Mouse (Mus musculus) embryonic facial prominence, embryonic 12.5 days (tissue): ENCODE data around the gene Tjp3. TPM values are rescaled to one million over a fixed set of nuclear protein-coding genes. Genes with fewer than 3 reads are reported as not detected.

Experiments used
- microRNA-seq: library from miRNA; unstranded; fragments of <30 nt; microRNA quantifications from one replicate; pipeline ENCODE4, GENCODE M21; 2017
- polyA plus RNA-seq: library from polyadenylated mRNA; unstranded; fragments of >200 nt; fragmentation: Nextera tagmentation; extraction: Ambion mirVana; gene quantifications from 2 replicates; pipeline ENCODE4 v1.2.1, GENCODE M21; 2016

Gene Tjp3
- polyA plus RNA-seq, 1 experiment from 2014 or later: 6.4 TPM

Small RNA genes within 50 kb of the gene (microRNA-seq; reads per million reads assigned to microRNA genes)
- 9.1 reads per million, percentile 25 among the genes with 10 or more reads in this experiment for gene Mir3057

Other genes starting within 250 kb of the Tjp3 start
- 242 and 251 TPM in 2 replicates for gene Sgta, start 231.4 kb downstream of the Tjp3 start, polyA plus RNA-seq
- 68.2 and 71.3 TPM in 2 replicates for gene Thop1, start 221.5 kb downstream of the Tjp3 start, polyA plus RNA-seq
- 0.31 and 0.69 TPM in 2 replicates for gene Creb3l3, start 192.7 kb downstream of the Tjp3 start, polyA plus RNA-seq
- gene Map2k2, start 185.7 kb downstream of the Tjp3 start, polyA plus RNA-seq: 230 and 238 TPM in 2 replicates
- gene Zbtb7a, start 156.4 kb downstream of the Tjp3 start, polyA plus RNA-seq: 21.7 and 22.3 TPM in 2 replicates
- gene Pias4, start 123.7 kb downstream of the Tjp3 start, polyA plus RNA-seq: 57.5 and 62.0 TPM in 2 replicates
- gene Eef2, start 115.0 kb downstream of the Tjp3 start, polyA plus RNA-seq: 552 and 562 TPM in 2 replicates
- gene Dapk3, start 108.6 kb downstream of the Tjp3 start, polyA plus RNA-seq: 79.5 and 85.3 TPM in 2 replicates
- gene 4930442H23Rik, start 107.7 kb downstream of the Tjp3 start, polyA plus RNA-seq: not detected in 2 replicates
- gene Nmrk2, start 89.5 kb downstream of the Tjp3 start, polyA plus RNA-seq: 0.20 TPM in 1 of 2 replicates, not detected in the other
- gene Atcay, start 60.7 kb downstream of the Tjp3 start, polyA plus RNA-seq: 3.0 and 3.8 TPM in 2 replicates
- 13.2 and 13.4 TPM in 2 replicates for gene Zfr2, start 58.4 kb downstream of the Tjp3 start, polyA plus RNA-seq
- 5.6 and 7.2 TPM in 2 replicates for gene Matk, start 38.6 kb downstream of the Tjp3 start, polyA plus RNA-seq
- gene Mrpl54, start 24.6 kb downstream of the Tjp3 start, polyA plus RNA-seq: 194 and 205 TPM in 2 replicates
- 53.9 and 55.4 TPM in 2 replicates for gene Apba3, start 24.6 kb downstream of the Tjp3 start, polyA plus RNA-seq
- 70.1 and 75.3 TPM in 2 replicates for gene Pip5k1c, start 1.4 kb upstream of the Tjp3 start, polyA plus RNA-seq
- gene Cactin, start 29.5 kb upstream of the Tjp3 start, polyA plus RNA-seq: 61.0 and 62.2 TPM in 2 replicates
- 2.8 and 3.1 TPM in 2 replicates for gene Tbxa2r, start 37.1 kb upstream of the Tjp3 start, polyA plus RNA-seq
- gene Gipc3, start 51.7 kb upstream of the Tjp3 start, polyA plus RNA-seq: not detected in 2 replicates
- 130 and 132 TPM in 2 replicates for gene Hmg20b, start 58.9 kb upstream of the Tjp3 start, polyA plus RNA-seq
- gene Mfsd12, start 65.9 kb upstream of the Tjp3 start, polyA plus RNA-seq: 13.9 and 14.5 TPM in 2 replicates
- gene 4930404N11Rik, start 74.2 kb upstream of the Tjp3 start, polyA plus RNA-seq: 0.73 and 0.82 TPM in 2 replicates
- gene Fzr1, start 86.9 kb upstream of the Tjp3 start, polyA plus RNA-seq: 140 and 143 TPM in 2 replicates
- gene Dohh, start 92.8 kb upstream of the Tjp3 start, polyA plus RNA-seq: 73.6 and 77.0 TPM in 2 replicates
- gene Gm48551, start 92.9 kb upstream of the Tjp3 start, polyA plus RNA-seq: 2.9 and 4.1 TPM in 2 replicates
- gene Gm48552, start 97.4 kb upstream of the Tjp3 start, polyA plus RNA-seq: 2.0 and 3.8 TPM in 2 replicates
- gene Smim24, start 101.5 kb upstream of the Tjp3 start, polyA plus RNA-seq: 3.1 and 3.4 TPM in 2 replicates
- 46.2 and 50.8 TPM in 2 replicates for gene Nfic, start 164.1 kb upstream of the Tjp3 start, polyA plus RNA-seq
- 2.7 and 3.6 TPM in 2 replicates for gene Celf5, start 191.1 kb upstream of the Tjp3 start, polyA plus RNA-seq
- gene Ncln, start 204.8 kb upstream of the Tjp3 start, polyA plus RNA-seq: 81.9 and 82.9 TPM in 2 replicates
- gene S1pr4, start 208.6 kb upstream of the Tjp3 start, polyA plus RNA-seq: 0.22 and 0.58 TPM in 2 replicates
- gene Gna15, start 232.6 kb upstream of the Tjp3 start, polyA plus RNA-seq: 0.86 and 0.97 TPM in 2 replicates